Mouse (Mus musculus) cerebellum, adult 18-20 months (tissue): Measurements from ENCODE around the gene Sptbn4.
A peak's percentile ranks its signal among the peaks of the same experiment; 100 is the strongest.

Experiments
- DNase-seq, 2 experiments: peaks; one replicate each; pipeline ENCODE4 v3.0.0; 2021

The Sptbn4 gene

DNA sequence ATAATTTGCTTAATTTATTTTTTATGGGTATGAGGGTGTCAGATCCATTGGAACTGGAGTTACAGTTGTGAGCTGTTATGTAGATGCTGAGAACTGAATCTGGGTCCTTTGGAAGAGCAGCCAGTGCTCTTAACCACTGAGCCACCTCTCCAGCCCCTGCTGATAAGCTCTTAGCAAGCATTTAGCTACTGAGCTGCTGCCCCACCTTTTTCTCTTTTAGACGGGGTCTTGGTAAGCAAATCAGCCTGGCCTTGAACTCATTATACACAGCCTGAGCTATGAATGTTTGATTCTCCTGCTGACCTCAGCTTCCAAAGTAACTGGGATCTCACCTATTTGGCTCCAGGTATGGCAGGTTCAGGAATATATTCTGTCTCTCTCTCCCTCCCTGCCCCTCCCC, 66.5 kb downstream of the Sptbn4 start:
- no peak for DNase-seq

DNA sequence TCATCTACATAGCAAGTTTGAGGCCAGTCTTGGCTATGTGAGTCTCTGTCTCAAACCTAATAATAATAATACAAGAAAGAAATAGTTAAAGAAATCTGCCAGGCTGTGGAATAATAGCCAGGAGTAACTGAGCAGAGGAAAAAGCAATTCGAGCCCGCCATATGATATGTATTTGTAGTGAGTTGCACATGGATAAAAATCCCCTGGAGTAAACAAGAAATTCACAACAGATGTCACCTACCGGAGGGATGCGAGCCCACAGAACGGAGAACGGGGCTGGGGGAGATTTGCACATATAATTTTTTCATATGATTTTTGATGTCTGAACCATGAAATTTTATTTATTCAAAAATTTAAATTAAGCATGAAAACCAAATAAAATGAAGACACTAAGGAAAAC, 67.7 kb downstream of the Sptbn4 start:
- no peak for DNase-seq

- DNase-seq: peak; percentile 56 to 62
Measured at GRCm38 (mm10) chr7:27378431-27378830, 69.1 kb downstream of the Sptbn4 start.

- DNase-seq: no peak
Measured at GRCm38 (mm10) chr7:27375274-27375673, 72.2 kb downstream of the Sptbn4 start.

GRCm38 (mm10) chr7:27371715-27372462, 75.6 kb downstream of the Sptbn4 start:
- no peak for DNase-seq

GRCm38 (mm10) chr7:27369111-27369510, 78.4 kb downstream of the Sptbn4 start:
- DNase-seq: peak in 1 of 2 experiments; percentile 12

- DNase-seq: peak in 1 of 2 experiments; percentile 14
Measured at GRCm38 (mm10) chr7:27367976-27368375, 79.5 kb downstream of the Sptbn4 start.

GRCm38 (mm10) chr7:27366082-27366844, 81.2 kb downstream of the Sptbn4 start:
- DNase-seq: peak in 1 of 2 experiments; percentile 31

DNA sequence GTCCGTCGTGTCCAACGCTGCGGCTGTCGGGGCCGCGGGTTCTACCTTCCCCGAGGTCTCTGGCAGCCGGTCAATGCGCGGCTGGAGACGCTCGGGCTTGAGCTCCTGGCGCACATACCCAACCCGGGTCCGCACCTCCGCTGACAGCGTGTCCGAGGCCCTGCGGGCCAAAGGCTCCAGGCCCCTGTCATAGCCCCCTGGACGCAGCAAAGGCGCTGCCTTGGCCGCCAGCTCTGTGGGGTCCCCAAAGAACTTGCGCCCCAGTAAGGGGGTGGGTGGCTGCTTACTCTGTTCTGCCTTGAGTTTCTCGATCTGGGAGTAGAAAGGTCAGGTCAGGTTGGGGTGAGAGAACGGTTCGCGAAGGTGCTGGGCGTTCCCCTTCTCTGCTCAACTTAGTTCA, 83.1 kb downstream of the Sptbn4 start:
- peak in 1 of 2 experiments; percentile 31 for DNase-seq

DNA sequence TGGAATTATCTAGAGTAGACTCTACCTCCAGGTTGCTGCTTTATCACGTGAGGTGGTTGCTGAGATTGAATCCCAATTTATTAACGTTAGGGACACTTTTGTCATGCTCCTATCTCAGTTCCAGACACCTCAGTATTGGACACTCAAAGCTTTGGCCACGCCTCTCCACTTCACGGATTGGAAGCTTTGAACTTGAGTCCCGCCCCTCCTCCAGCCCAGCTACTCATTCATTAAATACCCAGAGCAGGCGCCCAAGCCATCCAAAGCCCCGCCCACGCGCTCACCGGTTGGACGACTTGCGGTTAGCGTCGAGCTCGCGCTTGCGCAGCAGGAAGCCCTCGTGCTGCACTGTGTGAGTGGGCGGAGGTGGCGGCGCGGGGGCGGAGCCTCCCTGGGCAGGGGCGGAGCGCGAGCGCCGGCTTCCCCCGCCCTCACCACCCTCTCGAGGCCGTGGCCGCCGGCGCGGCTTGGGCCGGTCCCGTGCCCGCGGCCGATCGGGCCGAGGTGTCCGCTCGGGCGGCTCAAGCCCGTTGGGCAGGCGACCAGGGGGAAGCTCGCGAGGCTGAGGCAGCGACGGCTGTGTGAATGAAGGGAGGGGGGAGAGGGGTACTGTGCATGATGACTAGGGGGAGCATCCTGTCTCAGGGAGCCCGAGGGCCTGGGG, 86.1 kb downstream of the Sptbn4 start:
- peak; percentile 97 for DNase-seq

DNA sequence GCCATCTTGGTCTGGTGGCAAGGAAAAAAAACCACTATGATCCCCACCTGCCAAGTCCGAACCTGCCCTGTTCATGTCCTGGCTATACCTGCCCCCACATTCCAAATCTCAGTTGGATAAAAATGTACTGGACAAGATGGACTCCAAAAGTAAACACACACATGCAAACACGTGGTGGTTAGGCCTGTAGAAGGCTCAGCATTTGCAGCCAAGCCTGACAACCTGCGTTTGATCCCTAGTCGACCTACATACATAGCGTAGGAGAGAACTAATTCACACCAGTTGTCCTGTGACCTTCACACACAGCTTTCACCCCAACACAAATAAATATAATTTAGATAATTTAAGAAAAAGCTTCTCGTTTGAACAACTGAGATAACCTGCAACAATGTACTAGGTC, 86.7 kb downstream of the Sptbn4 start:
- no peak for DNase-seq

DNA sequence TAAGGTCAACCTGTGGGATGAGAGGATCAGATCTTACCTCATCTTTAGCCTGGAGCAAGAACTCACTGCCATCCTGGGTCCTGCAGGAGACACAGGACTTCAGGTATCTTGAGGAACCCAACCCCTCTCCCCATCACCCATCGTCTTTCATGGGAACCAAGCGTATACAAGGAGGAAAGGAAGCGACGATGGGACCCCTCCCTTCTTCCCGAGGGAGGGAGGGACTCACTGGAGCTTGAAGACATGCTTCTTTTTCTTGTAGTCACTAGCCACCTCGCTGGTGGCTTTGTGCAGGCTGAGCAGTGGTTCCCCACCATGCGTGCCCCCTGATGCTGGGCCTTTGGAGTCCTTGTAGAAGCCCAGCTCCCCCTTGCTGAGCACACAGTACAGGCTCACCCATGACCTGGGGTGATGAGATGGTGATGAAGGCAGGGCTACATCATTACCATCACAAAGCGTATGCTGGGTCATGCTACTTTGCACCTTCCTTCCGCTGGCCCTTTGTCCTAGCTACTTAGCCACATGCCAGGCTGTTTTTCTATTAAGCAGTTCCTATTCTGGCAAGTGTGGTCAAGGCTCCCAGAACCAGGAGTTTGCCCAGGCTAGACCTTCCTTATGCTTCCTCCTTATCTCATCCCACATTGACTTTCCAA, 87.7 kb downstream of the Sptbn4 start:
- no peak for DNase-seq

GRCm38 (mm10) chr7:27359162-27359561, 88.3 kb downstream of the Sptbn4 start:
- no peak for DNase-seq

DNA sequence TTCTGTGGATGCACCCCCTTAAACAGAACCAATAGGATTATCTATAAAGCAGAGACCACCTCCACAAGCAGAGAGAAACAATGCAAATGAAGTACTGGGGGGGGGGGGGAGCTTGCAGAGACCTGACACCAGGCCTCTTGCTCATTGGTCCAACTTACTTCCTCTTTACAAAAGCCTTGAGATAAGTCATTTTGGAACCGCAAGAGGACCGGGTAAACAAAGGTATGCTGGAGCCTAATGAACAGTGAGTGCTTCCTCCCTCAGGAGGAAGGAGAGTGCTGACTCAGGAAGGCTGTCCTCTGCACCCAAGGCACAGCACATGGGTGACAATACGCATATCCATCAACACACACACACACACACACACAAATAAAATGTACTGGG, 89.9 kb downstream of the Sptbn4 start:
- DNase-seq: no peak

DNA sequence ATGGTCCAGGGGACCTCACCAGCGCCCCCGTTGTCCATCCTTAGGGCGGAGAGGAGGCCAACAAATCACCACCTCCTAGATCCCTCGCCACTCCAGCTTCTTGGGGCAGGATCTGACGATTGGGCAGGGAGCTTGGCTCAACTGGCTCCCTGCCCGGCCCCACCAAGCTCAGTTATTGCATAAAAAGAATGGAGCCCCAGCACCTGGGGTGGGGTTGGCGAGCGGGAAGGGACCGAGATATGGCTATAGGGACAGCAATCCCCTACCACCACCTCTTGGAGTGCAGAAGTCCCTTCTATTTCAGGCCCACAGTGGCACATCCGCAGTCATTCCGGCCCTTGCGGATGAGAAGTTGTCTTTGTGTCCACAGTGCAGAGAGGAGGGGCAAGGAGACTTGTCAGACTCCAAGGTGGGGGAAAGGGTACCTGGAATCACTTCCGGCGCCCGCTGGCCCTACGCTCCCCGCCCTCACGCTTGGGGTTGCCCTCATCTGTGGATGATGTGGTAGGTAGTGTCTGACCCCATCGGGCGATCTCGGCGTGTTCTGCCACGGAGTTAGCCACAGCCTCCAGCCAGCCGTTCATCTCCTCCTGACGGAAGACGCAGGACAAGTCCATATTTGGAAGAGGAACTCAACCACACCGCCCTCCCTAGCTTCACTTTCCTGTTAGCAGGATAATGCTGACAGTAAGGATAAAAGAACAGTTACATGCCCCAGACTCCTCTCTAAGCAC, 90.5 kb downstream of the Sptbn4 start, which contains the start of gene Gm20479:
Gene Gm20479, minus strand, starts transcription at position 559 of the 734 bp plus-strand sequence.
- no peak for DNase-seq

- peak in 1 of 2 experiments; percentile 54 for DNase-seq
Measured at GRCm38 (mm10) chr7:27356248-27356647, 91.2 kb downstream of the Sptbn4 start.

GRCm38 (mm10) chr7:27355745-27356240, 91.7 kb downstream of the Sptbn4 start, which contains the start of gene Shkbp1:
Gene Shkbp1 (minus strand): TSS chr7:27356019.
- peak; percentile 79 to 88 for DNase-seq

DNA sequence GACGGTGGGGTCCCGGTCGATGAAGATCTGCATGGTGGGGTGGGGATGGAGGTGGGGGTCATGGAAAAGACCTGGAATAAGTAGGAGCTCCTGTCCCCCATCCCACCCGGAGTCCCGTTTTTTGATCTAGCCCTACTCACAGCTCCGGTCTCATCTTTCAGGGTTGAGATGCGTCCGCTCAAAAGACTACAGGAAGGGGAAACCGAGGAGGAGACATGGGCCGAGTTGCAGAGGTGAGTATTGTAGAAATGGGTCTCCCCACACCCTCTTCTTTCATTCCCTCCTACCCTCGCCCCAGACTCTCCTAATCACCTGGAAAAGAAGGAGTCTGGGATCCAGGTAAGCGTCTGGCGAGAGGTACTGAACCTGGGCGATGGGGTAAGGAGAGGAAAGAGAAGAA, 92.2 kb downstream of the Sptbn4 start:
- DNase-seq: no peak

DNA sequence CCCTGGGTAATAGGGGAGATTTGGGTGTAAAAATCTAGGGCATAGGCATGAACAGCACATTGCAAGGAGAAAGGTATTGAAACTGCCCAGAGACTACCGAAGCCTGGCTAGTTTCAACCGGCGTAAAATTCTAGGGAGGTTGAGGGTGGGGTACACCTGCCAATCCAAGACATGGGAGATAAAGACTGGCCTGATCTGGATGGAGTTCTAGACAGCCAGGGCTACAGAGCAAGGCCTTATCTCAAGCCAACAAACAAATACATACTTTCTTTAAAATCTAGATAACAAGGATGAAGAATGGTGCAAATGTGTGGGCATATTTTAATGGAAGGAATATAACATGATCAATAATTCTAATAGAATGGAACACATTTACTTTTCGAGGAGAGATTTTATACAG, 92.7 kb downstream of the Sptbn4 start:
- no peak for DNase-seq

DNA sequence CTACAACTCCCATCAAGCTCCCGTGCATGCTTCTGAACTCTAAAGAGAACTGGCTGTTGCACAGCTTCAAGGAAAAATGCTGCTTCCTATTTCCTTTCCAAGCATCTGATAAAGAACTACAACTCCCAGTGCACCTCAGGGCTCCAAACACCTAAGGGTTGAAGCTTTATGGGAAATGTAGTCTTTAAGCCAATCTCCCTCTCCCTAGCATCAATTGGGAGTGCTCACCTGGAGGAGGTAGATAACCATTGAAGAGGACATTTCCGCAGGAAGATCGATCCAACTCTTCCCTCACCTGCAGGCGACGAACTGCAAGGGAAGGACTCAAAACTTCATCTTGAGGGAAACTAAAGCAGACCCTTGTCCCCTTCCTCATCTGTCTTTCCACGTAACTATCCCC, 93.3 kb downstream of the Sptbn4 start:
- DNase-seq: peak in 1 of 2 experiments; percentile 68

DNA sequence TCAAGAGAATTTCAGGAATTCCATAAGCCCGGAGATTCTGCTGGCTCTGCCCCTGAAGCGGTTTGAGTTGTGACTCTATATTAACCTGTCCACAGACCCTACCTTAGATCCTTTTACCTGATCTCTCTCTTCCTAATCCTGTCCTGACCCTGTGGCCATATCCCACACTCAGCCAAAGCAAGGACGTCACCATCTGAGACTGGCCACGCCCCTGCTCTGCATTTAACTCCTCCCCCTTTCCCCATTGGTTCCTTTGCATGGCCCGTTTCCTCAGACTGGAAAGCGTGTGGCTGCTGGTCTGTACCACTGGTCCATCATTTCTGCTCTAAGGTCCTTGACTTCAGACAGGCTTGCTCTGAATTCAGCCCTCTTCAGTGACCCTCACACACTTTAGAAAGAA, 102.0 kb downstream of the Sptbn4 start:
- DNase-seq: no peak

- no peak for DNase-seq
Measured at GRCm38 (mm10) chr7:27342595-27342994, 104.9 kb downstream of the Sptbn4 start.
